ENCODE assay signal across 11 mouse cellular contexts in the genomic region with DNA sequence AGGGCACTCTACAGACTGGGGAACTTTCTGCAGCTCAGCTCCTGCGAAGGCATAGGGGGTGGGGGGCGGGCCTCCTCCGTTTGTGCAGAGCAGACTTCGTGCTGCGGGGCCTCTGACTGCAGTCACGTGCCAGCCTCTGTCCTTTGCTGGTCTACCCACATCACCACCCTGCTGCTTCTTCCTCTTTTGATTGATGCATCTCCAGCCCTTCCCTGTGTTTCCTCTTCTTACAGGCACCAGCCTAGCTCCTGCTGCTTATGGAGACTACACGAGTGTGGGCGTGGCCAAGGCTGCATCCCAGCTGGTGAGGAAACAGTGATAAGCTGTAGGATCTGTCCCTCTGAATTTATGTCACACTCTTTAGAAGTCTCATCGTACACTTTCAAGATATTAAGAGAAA. TPM values are rescaled to one million over a fixed set of nuclear protein-coding genes. Genes with fewer than 3 reads are reported as not detected.
DNase-seq lines count a peak whose midpoint lies in the region; ATAC-seq and TF ChIP-seq lines count a peak whose summit lies in the region.
"Had no signal": no experiment of that assay in that cellular context is flagged by ENCODE, and none has a peak within 500 bp of the region (broad histone marks: within the 10 kb centered on the region; RNA-seq: fewer than 3 reads in every experiment).

No protein-coding gene starts in this region.

- no peak overlapping the region for H3K27ac ChIP-seq in midbrain, embryonic 13.5 days
- no peak overlapping the region for H3K27ac ChIP-seq in midbrain, embryonic 11.5 days (ENCODE audit: low read depth, low read length)
- no peak overlapping the region for H3K27ac ChIP-seq in liver, embryonic 12.5 days
- H3K27ac ChIP-seq in thymus, adult 2 months (ENCODE audit: control insufficient read depth, insufficient read depth, low read length), result no peak overlapping the region
- H3K27ac ChIP-seq: embryonic facial prominence, embryonic 12.5 days; hindbrain, embryonic 15.5 days had no signal

- TF ChIP-seq POLR2A in thymus, adult 2 months (IDR thresholded peaks at IDR 0.05; ENCODE audit: control insufficient read depth, extremely low read depth, insufficient read depth, low read length, poor library complexity), result no peak

- no peak for TF ChIP-seq CTCF in thymus, adult 2 months (IDR thresholded peaks at IDR 0.05; ENCODE audit: borderline replicate concordance, control insufficient read depth, extremely low read depth, insufficient read depth, low read length, poor library complexity)

- peak; percentile 55; the same call in 1 of the 2 replicates for ATAC-seq in midbrain, embryonic 13.5 days
- no peak for ATAC-seq in midbrain, embryonic 11.5 days (ENCODE audit: low FRiP score)
- peak; percentile 54; the same call in 1 of the 2 replicates for ATAC-seq in liver, embryonic 12.5 days

- peak; percentile 97 for DNase-seq in heart, adult 11 months
- DNase-seq in heart, postnatal 25 days (ENCODE audit: low spot score), result no peak
- no peak for DNase-seq in midbrain, embryonic 11.5 days (ENCODE audit: low spot score, missing footprints)
- peak; percentile 22 for DNase-seq in skeletal muscle tissue, adult 2 months (ENCODE audit: low read depth, low spot score)
- DNase-seq in embryo, embryonic 11 days, result no peak
- DNase-seq in thymus, adult 2 months, result no peak

- no peaks in the 10 kb centered on the region for H3K27me3 ChIP-seq in midbrain, embryonic 13.5 days
- H3K27me3 ChIP-seq in midbrain, embryonic 11.5 days (ENCODE audit: control insufficient read depth, insufficient read depth, low read length), result no peaks in the 10 kb centered on the region
- H3K27me3 ChIP-seq in liver, embryonic 12.5 days (replicated peaks), result no peaks in the 10 kb centered on the region
- H3K27me3 ChIP-seq in thymus, adult 2 months (ENCODE audit: control insufficient read depth, insufficient read depth, low read length), result no peaks in the 10 kb centered on the region
- H3K27me3 ChIP-seq: CH12.LX; embryonic facial prominence, embryonic 12.5 days; hindbrain, embryonic 15.5 days had no signal

- no peaks in the 10 kb centered on the region for H3K36me3 ChIP-seq in midbrain, embryonic 13.5 days
- H3K36me3 ChIP-seq in midbrain, embryonic 11.5 days (ENCODE audit: control insufficient read depth, insufficient read depth, low read length), result no peaks in the 10 kb centered on the region
- H3K36me3 ChIP-seq in liver, embryonic 12.5 days, result no peaks in the 10 kb centered on the region; the same call in 1 of the 2 replicates
- peaks cover 69% of the 10 kb centered on the region for H3K36me3 ChIP-seq in thymus, adult 2 months (ENCODE audit: control insufficient read depth, insufficient read depth, low read length)
- H3K36me3 ChIP-seq: embryonic facial prominence, embryonic 12.5 days; hindbrain, embryonic 15.5 days had no signal

- no peak overlapping the region for H3K9ac ChIP-seq in midbrain, embryonic 13.5 days (replicated peaks)
- H3K9ac ChIP-seq in midbrain, embryonic 11.5 days (ENCODE audit: low read length), result no peak overlapping the region
- no peak overlapping the region for H3K9ac ChIP-seq in liver, embryonic 12.5 days
- H3K9ac ChIP-seq: embryonic facial prominence, embryonic 12.5 days; hindbrain, embryonic 15.5 days had no signal

- H3K4me3 ChIP-seq in midbrain, embryonic 13.5 days (replicated peaks), result no peak overlapping the region
- no peak overlapping the region for H3K4me3 ChIP-seq in midbrain, embryonic 11.5 days (ENCODE audit: low read depth, low read length)
- H3K4me3 ChIP-seq in liver, embryonic 12.5 days, result no peak overlapping the region
- H3K4me3 ChIP-seq in thymus, adult 2 months (ENCODE audit: control insufficient read depth, insufficient read depth, low read length), result no peak overlapping the region
- H3K4me3 ChIP-seq: embryonic facial prominence, embryonic 12.5 days; hindbrain, embryonic 15.5 days had no signal

- intact Hi-C loops in heart, postnatal 25 days (cut with DNase I), result no loop called here

- 51% methylated on average over 9 of the region's 9 CpGs for WGBS in midbrain, embryonic 13.5 days
- WGBS in midbrain, embryonic 11.5 days, result 51% methylated on average over 9 of the region's 9 CpGs
- 29% methylated on average over 9 of the region's 9 CpGs for WGBS in liver, embryonic 12.5 days (ENCODE audit: insufficient replicate concordance)
- whole genome bisulfite sequencing in thymus, adult 2 months, result 56% methylated on average over 9 of the region's 9 CpGs

- H3K9me3 ChIP-seq in midbrain, embryonic 13.5 days, result no peaks in the 10 kb centered on the region
- H3K9me3 ChIP-seq in midbrain, embryonic 11.5 days (ENCODE audit: control insufficient read depth, low read length), result no peaks in the 10 kb centered on the region
- no peaks in the 10 kb centered on the region for H3K9me3 ChIP-seq in liver, embryonic 12.5 days (replicated peaks)
- H3K9me3 ChIP-seq: embryonic facial prominence, embryonic 12.5 days; hindbrain, embryonic 15.5 days had no signal

- H3K4me2 ChIP-seq in midbrain, embryonic 13.5 days (replicated peaks), result no peak overlapping the region
- no peak overlapping the region for H3K4me2 ChIP-seq in midbrain, embryonic 11.5 days
- no peak overlapping the region for H3K4me2 ChIP-seq in liver, embryonic 12.5 days
- H3K4me2 ChIP-seq: embryonic facial prominence, embryonic 12.5 days; hindbrain, embryonic 15.5 days had no signal

- 0 out of 2 replicates have a peak, but pooled peaks cover 5% of the 10 kb centered on the region for H3K4me1 ChIP-seq in midbrain, embryonic 13.5 days (replicated peaks)
- H3K4me1 ChIP-seq in midbrain, embryonic 11.5 days (ENCODE audit: control insufficient read depth, insufficient read depth, low read length), result peaks cover 4% of the 10 kb centered on the region; the same call in 1 of the 2 replicates
- H3K4me1 ChIP-seq in liver, embryonic 12.5 days, result peaks cover 8% of the 10 kb centered on the region; the same call in 1 of the 2 replicates
- H3K4me1 ChIP-seq in thymus, adult 2 months (replicated peaks; ENCODE audit: control insufficient read depth, insufficient read depth, low read length), result no peaks in the 10 kb centered on the region
- H3K4me1 ChIP-seq: embryonic facial prominence, embryonic 12.5 days; hindbrain, embryonic 15.5 days had no signal

RNA-seq across cellular contexts. Expression of a gene that starts 33.6 kb away (rescaled TPM):
- total RNA-seq in heart, postnatal 25 days (2021), result 1 to 10 TPM; 2.0 to 2.7 TPM
- 0.51 and 0.85 TPM in 2 replicates for polyA plus RNA-seq in midbrain, embryonic 13.5 days (2015; fragmentation: Nextera tagmentation; extraction: Ambion mirVana)
- polyA plus RNA-seq in midbrain, embryonic 11.5 days (2014; fragmentation: Nextera tagmentation; extraction: Ambion mirVana), result 1.4 and 1.9 TPM in 2 replicates
- 18.9 and 20.6 TPM in 2 replicates for polyA plus RNA-seq in liver, embryonic 12.5 days (2016; fragmentation: Nextera tagmentation; extraction: Ambion mirVana)
- 261 and 279 TPM in 2 replicates for polyA plus RNA-seq in thymus, adult 2 months (2012; rRNA removed)

Comparison
In these comparisons a context has a peak if more than half of its experiments do, and no peak if none do; other contexts are left out.
1. DNase-seq: peak in heart, adult 11 months (single experiment) and skeletal muscle tissue, adult 2 months (single experiment); none in heart, postnatal 25 days (single experiment), midbrain, embryonic 11.5 days (single experiment), embryo, embryonic 11 days (single experiment) and thymus, adult 2 months (single experiment).
2. RNA of a gene that starts 33.6 kb away (polyA plus RNA-seq): 261 to 279 TPM in thymus, adult 2 months; 18.9 to 20.6 TPM in liver, embryonic 12.5 days, 1.4 to 1.9 TPM in midbrain, embryonic 11.5 days and 0.51 to 0.85 TPM in midbrain, embryonic 13.5 days; every median in the first group is over 10 times any median in the second.